Mouse (Mus musculus) spleen, postnatal 36 days (tissue): ENCODE measurements around the gene Car11.
"Not testable (repeated sequence)": the region's sequence is repeated elsewhere in the genome, so short reads cannot be mapped to it uniquely, and the experiment has no call there.

Experiments
- DNase-seq, 2 experiments: peaks; one replicate each; pipeline ENCODE4 v3.0.0; 2022; ENCODE audit warnings: low spot score in 2 of 2, mixed read lengths in 1 of 2

The Car11 gene

DNA sequence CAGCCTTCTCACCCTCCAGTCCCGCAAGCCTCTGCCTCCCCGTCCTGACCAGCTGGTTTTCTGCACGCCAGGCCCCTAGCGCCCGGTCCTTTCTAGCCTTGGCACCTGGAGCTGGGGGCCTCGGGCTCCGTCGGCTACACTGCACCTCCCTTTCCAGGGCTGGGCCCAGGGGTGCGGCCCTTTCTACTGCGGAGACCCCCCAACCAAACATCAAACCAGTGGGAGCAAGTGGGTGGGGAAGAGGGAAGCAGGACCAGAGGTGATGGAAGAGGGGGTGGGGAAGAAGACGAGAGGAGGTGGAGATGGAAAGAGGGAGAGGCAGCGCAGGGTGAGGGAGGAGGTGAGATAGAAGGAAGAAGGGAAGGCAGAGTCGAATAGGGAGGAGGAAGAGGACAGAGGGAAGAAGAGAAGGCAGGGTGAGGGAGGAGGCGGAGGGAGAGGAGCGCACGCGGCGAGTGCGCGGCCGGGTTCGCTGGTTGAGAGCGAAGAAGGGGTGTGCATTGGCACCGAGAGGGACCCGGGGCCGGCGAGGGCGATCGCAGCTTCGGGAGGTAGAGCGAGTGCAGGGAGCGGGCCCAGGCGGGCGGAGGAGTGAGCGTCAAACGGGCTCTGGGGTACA, at the start of gene Car11:
Gene Car11 (plus strand): TSS at position 321 of the 619 bp plus-strand sequence.
- DNase-seq: no peak

DNA sequence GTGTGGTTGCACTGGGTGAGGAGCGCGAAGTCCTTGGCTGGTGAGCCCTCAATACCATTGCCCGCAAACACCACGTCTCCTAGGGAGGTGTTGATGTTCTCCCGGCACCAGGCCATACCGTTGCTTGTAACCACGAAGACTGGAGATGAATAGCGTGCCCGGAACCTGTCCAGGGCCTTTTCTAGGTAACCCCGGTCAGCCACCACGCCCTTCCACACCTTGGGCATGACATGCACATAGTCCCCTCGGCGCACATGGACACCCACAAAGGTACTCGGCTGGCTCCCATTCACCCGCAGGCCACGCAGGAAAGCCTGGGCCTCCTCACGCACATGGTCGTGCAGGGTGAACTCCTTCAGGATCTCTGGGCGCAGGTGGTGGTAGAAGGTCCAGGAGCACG, 49.2 kb upstream of the Car11 start:
- not testable (repeated sequence) for DNase-seq

DNA sequence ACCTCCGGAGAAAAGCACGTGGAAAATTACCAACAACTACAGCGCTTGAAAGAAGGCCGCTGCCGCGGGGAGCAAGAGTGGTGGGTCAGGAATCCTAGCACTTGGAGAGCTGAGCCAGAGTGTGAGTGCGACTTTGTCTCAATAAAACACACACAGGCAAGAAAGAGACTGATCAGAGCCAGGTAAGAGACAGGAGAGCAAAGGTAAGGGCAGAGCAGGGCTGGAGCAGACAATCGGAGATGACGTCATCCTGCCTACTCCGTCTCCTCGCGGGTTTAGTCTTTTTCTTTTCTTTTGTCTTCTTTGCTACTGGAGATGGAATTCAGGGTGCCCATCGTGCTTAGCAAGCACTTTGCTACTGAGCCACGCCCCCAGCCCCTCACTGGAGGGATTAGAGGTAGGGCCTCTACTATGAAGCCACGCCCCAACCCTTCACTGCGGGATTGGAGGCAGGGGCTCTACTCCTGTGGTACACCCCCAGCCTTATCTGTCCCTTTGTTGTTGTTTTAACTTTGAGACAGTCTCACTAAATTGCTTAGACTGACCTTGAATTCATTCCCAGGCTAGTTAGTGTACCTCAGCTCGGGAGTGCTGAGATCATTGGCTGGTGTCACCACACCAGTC, 45.1 kb upstream of the Car11 start:
- no peak for DNase-seq

DNA sequence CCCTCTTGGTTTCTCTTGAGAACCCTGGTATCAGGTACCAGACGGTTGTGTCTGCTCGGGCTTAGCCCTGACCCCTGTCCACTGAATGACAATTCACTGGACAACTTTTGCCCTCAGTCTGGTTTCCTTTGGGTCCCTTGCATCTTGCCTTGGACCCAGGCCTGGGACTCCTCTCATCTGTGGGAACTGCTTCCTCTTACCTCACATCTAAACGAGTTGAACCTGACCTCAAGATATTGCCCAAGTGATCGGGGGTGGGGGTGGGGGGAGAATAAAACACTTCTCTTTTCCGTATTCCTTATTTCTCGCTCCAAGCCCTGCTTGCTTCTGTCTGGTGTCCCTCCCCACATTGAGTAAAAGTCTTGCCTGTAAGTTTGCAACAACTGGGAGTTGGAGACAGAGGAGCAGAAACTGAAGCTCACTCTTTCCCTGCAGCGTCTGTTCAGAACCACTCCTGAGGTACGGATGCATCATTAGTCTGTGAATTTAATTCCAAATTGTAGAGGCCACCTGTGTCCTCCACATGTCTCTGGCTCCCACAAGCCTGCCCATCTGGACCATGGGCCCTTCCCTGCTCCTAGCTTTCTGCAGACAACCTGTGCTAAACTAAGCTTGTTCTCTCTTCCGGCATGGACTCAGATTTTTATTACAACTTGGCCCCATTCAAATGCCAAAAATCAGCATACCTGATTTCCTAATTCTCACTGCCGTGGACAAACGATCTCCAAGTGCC, 38.7 kb upstream of the Car11 start:
- no peak for DNase-seq

DNA sequence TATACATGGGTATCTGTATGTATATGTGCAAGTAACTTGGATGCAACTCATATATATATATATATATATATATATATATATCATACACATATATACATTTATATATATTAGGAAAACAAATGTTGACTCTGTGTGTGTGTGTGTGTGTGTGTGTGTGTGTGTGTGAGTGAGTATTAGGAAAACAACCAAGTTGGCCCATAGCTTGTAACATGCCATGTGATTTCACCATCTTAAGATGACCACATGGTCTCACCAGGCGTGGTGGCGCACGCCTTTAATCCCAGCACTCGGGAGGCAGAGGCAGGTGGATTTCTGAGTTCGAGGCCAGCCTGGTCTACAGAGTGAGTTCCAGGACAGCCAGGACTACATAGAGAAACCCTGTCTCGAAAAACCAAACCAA, 37.9 kb upstream of the Car11 start:
- not testable (repeated sequence) for DNase-seq

DNA sequence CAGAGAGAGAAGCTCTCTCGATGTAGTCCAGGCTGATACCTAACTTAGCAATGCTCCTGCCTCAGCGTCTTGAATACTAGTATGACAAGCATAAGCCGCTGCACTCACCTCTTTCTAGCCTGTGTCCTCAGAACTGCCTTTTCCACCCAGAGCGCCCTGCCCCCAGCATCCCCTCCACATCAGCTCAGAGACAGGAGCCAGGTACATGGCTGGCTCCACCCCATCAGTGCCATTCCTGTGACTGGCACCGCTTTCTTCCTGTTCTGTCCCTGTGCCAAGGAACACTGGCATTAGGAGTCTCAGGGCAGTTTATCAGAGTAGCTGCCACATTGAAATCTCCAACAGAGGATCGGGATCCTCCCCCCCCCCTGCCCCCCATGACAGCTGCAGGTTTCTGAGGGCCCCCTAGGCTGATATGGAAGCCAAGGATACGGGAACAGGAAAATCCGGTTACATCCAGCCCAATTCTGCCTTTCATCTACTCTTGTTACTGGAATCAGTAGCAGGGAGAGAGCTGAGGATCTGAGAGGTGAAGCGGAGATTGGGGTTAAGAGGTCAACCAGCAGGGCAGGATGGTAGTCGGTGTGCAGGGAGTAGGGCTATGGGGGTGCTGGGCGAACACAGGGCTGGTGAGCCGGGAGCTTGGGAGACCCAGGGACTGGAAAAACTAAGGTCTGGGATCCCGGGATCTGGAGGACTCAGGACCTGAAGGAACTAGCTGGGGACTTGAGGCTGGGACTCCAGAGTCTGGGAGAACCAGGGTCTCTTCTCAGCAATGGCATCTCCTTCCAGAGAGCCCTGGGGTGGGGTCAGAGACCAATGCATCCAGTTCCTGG, 34.1 kb upstream of the Car11 start:
- no peak for DNase-seq

DNA sequence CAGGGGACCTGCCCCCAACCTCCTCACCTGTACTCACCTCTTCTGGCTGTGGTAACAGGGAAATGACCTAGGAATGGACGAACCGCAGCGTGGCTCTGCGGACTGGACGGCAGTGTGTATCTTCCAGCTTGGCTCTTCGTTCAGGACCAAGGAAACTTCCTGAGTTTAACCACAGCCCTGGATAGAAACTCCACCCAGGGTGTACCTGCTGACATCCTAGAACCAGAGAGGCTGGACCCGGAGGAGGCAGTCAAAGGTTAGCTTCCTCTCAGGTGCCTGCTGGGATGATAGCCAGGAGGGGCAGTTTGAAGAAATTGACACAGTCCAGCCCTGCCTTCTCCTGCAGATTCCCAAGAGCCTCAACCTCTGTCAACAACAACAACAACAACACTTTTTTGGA, 33.5 kb upstream of the Car11 start, which contains the start of gene Fut2:
Gene Fut2 (minus strand): TSS at position 234 of the 400 bp plus-strand sequence.
- DNase-seq: no peak

DNA sequence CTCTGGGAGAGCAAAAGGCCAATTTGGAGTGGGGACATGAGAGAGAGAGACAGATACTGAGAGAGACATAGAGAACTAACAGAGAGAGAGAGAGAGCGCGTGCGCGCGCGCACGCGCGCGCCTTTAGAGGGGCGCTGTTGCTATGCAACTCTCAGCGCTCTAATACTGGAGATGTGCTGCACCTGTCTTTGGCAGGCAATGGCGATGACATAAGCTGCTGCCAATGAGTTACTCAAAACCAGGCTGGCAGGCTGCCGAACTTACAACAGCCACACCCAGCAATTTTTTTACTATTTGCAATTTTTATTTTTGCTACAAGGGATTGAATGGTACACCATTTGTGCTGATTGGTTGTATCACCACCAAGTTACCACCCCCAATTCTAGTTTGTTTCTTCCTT, 31.9 kb upstream of the Car11 start:
- DNase-seq: no peak

DNA sequence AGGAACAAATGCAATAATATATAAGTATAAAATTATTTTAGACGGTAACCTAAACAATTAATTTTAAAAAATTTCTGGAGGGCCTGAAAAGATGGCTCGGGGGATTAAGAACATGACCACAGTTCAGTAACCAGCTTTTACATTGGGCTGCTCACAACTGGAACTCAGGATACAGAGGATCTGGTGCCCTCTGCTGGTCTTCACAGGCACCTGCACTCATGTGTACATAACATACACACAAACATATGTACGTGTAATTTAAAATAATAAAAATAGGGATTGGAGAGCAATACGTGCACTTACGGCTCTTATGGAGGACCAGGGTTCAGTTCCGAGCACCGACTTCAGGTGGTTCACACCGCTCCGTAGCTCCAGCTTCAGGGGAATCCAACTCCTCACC, 30.7 kb upstream of the Car11 start:
- no peak for DNase-seq

DNA sequence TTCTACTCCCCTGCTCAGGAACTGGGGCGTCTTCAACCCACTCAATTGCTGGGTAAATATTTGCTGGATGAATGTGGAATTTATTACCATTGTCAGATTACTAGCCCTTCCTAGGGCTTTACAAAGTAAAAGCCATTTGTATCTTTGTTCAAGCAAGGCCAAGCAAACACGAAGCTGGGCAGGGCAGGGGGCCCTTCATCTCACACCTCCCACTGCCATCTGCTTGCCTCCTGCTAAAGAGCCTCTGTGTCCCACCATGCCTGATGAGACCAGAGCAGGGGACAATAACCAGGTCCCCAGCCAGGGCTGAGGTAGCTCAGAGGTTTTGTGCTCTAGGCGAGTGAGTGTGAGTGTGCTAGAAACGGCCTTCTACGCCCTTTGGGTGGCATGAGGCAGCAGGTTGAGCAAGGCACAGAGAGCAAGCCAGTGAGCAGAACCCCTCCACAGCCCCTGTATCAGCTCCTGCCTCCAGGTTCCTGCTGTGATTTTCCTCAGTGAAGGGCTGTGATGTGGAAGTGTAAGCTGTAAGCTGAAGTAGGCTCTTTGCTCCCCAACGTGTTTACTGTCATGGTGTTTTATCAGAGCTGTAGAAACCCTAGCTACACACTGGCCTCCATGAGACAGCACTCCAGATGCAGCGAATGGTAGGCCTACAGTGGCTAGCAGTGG, 21.9 kb upstream of the Car11 start:
- no peak for DNase-seq

DNA sequence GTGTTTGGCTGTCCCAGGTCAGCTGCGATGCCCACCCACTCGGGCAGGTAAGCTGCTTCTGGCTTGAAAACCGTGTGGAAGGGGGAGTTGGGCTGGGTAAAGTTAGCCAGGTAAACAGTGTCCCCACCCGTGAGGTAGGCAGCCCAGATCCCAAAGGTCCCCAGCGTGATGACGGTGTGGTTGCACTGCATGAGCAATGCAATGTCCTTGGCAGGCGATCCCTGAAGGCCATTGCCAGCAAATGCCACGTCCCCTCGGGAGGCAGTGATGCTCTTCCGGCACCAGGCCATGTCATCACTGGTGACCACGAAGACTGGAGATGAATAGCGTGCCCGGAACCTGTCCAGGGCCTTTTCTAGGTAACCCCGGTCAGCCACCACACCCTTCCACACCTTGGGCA, 21.1 kb upstream of the Car11 start:
- DNase-seq: no peak

DNA sequence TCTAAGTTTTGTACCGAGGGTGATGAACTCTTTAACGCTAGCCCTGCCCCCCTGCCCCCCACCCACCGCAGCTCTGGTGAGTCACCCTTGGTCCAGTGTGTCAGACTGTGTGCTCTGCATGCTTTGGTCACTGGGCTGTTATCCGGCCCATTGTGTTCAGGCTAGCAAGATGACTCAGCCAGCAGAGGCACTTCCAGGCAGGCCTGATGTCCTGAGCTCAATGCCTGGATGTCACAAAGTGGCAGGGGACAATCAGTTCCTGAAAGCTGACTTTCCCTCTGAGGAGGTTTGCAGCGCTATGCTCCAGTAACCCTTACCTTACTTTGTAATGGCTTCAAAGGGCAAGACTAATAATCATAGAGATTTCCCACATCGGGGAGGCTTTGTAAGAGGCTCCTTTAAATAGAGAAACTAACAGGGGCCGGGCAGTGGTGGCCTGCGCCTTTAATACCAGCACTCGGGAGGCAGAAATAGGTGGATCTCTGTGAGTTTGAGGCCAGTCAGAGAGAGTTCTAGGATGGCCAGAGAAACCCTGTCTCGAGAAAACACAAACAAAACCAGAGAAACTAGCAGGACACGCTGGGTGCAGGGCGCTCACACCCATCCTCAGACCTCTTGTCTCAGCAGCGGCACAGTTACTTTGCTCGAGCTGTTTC, 19.5 kb upstream of the Car11 start:
- no peak for DNase-seq

DNA sequence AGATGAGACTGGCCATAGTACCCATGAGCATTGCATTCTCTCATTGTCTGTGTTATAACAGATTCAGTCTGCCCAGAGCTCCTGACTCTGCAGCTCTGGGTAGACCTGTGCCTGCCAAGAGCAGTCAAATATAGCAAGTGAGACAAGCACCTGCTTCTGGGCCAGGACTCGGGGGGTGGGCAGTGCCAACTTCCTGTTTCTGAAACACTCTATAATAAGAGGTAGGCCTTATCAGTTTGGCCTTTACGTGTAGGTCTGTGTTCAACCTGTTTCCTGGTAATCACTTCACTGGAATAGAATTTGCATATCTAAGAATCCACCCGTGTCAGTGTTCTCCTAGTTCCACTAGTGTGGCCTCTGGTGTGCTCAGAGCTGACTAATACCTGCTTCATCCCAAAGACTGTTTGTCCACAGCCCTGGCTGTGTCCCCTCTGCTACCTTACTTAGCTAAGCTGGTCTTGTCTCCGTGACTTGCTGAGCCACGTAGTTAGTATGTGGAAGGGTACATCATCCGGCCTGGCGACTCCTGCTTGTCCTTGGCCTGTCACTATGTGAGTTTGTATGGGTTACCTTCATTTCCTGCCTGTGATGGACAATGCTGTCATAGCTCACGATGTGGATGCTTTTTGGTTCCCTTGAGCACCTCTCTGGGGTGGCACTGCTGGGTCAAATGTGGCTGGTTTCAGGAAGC, 18.5 kb upstream of the Car11 start:
- peak; percentile 76 to 79 for DNase-seq

DNA sequence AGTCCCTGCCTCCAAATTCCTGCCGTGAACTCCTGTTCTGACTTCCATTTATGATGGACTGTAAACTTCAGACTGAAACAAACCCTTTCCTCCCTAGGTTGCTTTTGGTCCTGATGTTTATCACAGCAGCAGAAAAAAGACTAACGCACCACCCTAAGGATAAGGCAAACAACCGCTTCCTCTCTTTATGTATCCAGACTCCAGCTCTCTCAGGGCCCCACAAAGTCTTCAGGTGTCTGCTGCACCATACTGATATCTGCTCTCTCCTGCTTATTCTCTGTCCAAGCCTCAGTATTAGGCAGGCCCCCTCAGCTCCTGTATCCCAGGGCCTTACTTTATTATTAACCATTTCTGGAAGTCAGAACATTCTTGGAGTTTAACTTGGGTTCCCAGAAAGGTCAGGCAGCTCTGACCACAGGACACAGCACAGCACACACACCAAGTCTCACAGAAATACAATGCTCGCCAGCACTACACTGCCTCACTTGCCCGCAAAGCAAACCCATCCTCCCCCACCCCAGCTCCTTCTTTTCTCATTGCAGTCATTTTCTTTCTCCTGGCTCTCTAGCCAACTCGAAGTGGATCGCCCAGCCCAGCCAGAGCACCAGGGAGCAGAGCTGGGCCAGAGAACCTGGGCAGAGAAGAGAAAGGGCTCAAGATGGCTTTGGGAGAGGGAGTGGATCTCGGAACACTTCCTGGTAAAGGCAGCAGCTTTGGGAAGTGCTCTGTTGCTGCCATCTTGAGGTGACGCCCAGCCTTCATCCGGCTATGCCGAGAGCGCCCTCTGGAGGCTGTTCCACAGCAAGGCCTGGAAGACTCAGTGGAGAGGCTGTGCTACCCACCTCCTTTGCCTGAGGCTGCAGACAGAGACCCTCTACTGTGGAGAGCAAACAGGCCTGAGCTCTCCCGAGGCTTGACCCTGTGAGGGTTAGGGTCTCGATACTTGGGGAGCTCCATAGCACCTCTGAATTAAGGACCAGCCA, 17.2 kb upstream of the Car11 start:
- peak; percentile 75 to 82 for DNase-seq

DNA sequence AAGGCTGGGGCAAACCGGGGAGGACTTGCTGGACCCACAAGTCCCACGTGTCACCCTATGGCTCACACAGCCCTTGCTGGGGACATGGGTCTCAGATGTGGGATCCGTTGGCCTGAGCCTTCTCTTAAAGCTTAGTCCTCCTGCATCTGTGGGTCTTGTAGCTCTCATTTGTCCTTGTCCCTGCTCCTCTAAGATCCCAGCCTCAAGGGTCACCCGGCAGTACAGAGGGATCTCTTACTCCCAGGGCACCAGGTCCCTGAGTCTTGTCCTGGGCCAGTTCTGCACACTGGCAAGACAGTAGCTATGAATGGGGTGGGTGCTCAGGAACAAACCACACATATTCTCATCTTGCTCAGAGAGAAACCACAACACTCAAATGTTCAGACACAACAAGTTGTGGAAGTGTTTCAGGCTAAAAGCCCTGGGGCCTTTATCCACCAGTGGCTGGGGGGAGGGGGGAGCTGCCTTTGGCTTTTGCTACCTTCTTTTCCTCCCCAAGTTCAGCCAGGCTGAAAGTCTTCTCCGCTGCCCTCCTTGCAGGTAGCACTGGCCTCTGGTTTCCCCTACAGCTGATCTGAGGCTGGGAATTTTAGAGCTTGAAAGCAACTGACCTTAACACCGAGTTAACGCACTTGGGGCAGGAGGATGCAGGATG, 16.1 kb upstream of the Car11 start, which contains the start of gene Ntn5:
Gene Ntn5 (plus strand): TSS at position 627 of the 655 bp plus-strand sequence.
- no peak for DNase-seq

DNA sequence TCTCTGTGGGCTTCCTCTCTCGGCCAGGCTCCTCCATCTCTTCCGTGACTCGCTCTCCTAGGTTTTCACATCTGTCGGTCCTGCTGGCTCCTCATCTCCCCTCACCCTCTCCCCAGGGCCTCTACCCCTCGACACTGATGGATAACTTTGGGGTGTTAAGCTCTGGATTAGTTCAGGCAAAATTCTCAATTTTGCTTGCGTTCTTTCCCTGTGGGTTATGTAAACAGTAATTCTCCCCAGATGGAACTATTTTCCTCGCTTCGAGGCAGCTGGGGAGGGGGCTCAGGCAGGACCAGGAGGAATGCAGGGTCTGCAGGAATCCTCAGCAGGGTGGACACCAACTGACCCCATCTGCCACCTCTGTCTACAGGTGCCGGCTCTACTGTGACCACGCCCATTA, 13.8 kb upstream of the Car11 start:
- DNase-seq: no peak

DNA sequence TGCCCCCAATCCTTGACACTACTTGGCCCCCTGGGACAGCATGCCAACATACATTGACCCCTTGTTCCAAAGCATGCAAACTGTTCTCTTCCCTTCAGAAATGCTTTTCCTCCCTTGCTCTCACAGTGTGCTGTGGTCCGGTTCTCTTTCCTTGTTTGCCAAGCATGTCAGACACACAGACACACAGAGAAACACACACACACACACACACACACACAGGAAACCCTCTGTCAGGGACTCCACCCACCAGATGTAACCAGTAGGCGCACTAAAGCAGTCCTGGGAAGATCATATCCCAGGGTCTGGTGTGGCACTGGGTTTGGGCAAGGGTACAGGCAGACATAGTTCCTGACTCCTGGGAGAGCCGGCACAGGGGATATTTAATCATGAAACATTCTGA, 12.8 kb upstream of the Car11 start:
- no peak for DNase-seq

DNA sequence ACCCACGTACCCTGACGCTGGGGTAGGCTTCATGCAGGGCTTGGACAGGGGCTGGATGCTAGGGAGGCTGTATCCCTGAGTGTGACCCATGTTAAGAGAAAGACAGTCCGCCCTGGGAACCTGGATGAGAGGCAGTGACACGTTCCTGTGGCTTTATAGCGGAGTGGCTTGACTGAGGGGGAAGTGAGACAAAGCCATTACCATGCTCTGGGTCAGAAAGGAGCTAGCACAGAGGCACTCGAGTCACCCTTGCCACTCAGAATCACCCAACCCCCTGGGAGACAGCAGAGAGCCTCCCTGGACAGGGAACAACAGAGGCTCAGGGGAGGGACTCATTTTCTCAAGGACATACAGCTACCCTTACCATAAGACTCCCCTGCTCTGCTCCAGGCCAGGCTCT, 10.5 kb upstream of the Car11 start:
- DNase-seq: no peak

DNA sequence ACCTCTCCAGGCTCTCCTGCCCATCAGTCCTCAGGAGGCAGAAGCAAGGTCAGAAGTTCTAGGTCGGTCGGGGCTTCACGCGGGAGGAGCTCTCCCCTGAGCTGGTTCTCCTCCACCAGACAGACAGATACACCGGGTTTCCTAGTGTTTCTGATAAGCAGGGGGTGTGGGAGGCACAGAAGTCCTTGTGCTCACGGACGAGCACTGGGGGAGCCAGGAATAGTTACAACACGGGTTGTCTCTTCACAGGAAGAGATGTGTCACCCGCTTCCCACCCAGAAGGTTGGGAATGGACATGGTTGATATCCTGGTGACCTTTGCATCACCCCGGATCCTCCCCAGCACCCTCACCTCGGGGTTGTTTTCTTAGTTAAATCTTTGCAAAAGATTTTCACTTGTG, 9.8 kb upstream of the Car11 start:
- DNase-seq: no peak
